Mouse (Mus musculus) layer of hippocampus, adult 2 months (tissue): ENCODE data around the gene Aimp1. TPM values are rescaled to one million over a fixed set of nuclear protein-coding genes. Genes with fewer than 3 reads are reported as not detected.

Source experiments
- DNase-seq, 2 experiments: peaks; one replicate each; pipeline ENCODE4 v3.0.0; 2022; ENCODE audit warnings: low spot score in 2 of 2
- H3K27ac ChIP-seq: fragments of 200-600 bp; 2 replicates; pipeline ENCODE4 v1.8.1; 2022
- H3K4me3 ChIP-seq: fragments of 200-600 bp; 2 replicates; pipeline ENCODE4 v1.8.1; 2022; ENCODE audit warnings: mild to moderate bottlenecking
- CTCF ChIP-seq: fragments of 200-600 bp; conservative IDR thresholded peaks from 2 replicates; pipeline ENCODE4 v1.8.1; 2022; ENCODE audit warnings: antibody characterized with exemption, mild to moderate bottlenecking, moderate library complexity
- total RNA-seq, 2 experiments: library from RNA; stranded (reverse); gene quantifications; 2 replicates each; pipeline ENCODE4 v1.2.3; 2021

The Aimp1 gene
- total RNA-seq, 2 experiments from 2014 or later = 62.7 to 63.1 TPM

DNA sequence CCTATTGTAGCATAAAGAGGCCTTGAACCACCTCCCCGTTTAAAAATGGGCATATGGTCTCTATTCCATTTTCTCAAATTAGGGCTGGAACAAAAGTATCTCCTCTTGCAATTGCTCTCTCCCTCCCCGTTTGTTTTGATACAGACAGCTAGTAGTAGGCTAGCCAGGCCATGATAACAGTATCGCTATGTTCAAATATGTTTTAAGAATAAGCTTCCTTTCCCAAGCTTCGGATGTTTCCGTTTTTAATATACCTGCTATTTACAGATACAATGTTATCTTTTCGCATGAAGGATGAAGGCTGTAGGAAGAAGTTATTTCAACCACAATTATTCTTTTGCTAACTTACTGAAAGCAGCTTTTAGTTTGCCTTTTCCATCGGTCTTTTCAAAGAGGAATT lies 34.8 kb downstream of the Aimp1 start:
- Histone ChIP-seq H3K4me3 (no peak overlapping the region), H3K27ac (no peak overlapping the region)
- no peak for DNase-seq
- TF ChIP-seq CTCF = no peak

DNA sequence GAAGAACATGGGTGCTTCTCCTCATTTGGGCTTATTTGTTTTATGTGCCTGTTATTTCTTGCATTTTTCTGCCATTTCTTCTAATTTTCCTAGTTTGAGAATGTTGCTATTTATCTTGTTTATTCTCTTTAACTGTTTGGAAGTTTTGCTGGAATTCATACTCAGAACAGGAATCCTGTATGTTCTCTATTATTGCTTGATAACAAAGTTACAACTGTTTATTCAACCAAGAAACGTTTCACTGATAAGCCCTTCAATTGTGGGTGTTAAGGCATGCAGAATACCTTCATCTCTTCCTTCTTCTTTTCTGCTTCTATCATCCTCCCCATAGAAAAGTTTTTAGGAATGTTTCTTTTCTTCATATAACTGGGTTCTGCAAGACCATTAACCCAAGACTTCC lies 37.4 kb downstream of the Aimp1 start:
- no peak overlapping the region for H3K4me3 ChIP-seq
- DNase-seq = no peak
- H3K27ac ChIP-seq = no peak overlapping the region
- no peak for TF ChIP-seq CTCF

DNA sequence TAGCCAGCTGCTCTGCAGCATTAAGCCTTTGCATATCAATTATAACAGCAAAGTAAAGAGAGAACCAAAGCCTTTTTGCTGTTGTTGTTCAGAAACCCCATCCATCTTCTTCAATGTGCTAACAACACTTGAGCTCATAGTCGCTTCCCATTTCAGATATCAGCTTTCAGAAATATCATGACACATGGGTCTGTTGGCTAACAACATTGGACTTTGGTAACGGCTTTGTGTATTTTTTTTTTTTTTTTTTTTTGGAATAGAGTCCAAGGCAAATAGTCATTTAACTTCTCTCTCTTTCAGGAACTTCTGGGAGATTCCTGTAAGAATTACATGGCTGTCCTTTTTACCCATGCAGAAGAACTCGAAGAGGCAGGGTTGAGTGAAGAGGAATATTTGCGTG lies 40.1 kb downstream of the Aimp1 start:
- no peak for TF ChIP-seq CTCF
- no peak for DNase-seq
- no peak overlapping the region for H3K4me3 ChIP-seq
- H3K27ac ChIP-seq = no peak overlapping the region

DNA sequence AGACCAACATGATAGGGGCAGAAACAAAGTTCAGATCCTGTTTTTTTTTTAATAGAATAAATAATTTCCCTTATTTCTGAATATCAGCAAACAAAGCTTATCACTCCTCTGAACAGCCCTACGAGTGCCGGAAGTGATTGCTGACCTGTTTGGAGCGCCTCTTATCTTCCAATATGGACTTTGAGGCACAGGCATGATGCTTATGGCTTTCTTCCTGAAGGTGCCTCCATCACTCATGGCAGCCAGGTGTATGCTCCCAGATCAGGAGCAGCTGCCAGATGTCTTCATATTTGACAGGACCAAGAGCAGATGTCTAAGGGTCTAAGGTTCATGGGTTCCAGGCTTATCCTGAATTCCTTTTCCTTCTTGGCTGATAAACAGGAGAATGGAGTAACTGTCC lies 47.1 kb downstream of the Aimp1 start:
- H3K4me3 ChIP-seq = no peak overlapping the region
- H3K27ac ChIP-seq = no peak overlapping the region
- DNase-seq = no peak
- no peak for TF ChIP-seq CTCF

DNA sequence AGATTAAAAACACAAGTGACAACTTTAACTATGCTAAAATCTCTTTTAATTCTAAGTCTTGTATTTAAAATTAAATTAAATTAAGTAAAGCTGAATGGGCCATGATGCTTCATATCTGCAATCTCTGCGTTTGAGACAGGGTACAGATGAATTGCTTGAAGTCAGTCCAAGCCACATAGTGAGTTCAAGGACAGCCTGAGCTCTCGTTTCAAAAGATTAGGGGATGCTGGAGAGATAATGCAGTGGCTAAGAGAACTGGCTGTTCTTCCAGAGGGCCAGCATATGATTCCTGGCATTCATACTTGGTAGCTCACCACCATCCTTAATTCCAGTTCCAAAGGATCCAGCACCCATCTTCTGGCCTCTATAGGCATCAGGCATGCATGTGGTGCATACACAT lies 50.9 kb downstream of the Aimp1 start:
- TF ChIP-seq CTCF = no peak
- no peak overlapping the region for H3K27ac ChIP-seq

DNA sequence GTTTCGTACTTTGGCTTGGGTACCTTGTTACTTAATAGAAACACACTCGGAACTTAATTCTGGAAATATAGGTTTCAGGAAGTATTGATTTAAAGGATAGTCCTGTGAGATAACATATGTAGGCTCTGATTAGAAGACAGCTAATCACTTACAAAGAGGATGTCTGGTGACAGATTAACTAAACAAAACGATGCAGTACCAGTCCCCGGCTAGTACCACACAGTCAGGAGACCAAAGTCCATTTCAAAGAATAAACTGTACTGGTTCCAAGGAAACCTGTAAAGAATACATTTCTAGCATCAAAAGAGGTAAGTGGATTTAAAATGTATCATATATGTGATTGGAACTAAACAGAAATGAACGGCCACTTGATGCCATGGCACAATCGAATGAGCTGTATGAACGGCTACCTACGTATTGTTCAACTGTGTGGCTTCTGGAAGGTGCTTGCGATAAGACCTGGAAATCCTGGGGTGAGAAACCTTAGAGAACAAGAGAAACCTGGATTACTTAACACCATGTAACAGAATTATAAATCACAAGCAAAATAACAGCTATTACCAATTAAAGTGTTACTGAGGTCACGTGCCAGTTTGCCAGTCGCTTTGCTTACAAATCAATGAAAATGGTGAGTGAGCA lies 54.5 kb downstream of the Aimp1 start, which contains the start of gene Gimd1:
Gene Gimd1 (plus strand): TSS at position 220 of the 639 bp plus-strand sequence.
- no peak within 1 kb of the TSS for H3K27ac ChIP-seq
- TF ChIP-seq CTCF = no peak
- DNase-seq = no peak
- no peak within 1 kb of the TSS for H3K4me3 ChIP-seq

More for the DNA sequence above, 50.9 kb downstream of the Aimp1 start:
- DNase-seq = no peak
- H3K4me3 ChIP-seq = no peak overlapping the region

DNA sequence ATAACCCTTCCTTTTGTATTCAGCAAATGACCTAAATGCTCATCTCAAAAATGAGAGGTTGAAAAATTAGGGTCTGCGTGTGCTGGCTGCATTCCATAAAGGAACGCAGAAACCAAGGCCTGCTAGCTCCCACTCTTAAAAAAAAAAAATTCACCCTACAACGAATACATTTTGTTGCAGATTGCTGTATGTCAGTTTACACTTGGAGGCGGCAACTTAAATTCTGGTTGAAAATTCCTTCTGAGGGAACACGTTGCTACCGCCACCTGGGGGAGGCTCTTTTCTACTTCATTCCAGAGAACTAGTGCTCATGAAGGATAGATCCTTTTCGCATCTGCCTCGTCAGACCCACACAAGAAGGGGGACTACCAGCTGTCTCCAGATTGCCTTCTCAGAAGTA lies 55.4 kb downstream of the Aimp1 start:
- TF ChIP-seq CTCF = peak; percentile 55
- Histone ChIP-seq H3K27ac (no peak overlapping the region), H3K4me3 (no peak overlapping the region)
- peak; percentile 9 to 14 for DNase-seq

Other genes with a start within 250 kb of the Aimp1 start
- gene Gimd1, start 54.5 kb downstream of the Aimp1 start, total RNA-seq = not detected
- 10 to 100 TPM; 34.0 to 36.8 TPM for gene Tbck, start 226 bp downstream of the Aimp1 start, total RNA-seq